In the genomic region with DNA sequence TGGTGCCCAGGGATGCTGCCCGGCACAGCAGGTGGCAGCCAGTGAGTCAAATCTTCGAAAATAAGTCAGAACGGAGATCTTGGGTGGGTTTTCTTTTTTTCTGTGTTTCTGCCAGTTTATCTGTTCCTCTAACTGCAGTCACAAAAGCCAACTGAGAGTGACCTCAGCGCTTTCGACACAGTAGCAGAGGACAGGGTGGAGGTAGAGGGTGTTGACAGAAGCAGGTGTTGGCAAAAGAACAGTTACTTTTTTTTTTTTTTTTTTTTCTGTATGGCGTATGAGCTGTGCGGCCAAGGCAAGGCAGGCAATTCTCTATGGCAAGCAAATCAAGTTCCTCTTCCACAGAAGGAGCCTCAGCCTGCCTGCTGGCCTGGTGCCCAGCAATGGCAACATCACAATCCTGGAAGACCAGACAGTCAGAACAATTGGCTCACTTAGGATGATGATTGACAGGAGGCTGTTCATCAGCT, we compare ENCODE assay signal across 10 mouse cellular contexts.
DNase-seq lines count a peak whose midpoint lies in the region; ATAC-seq lines count a peak whose summit lies in the region.
"Had no signal": no experiment of that assay in that cellular context is flagged by ENCODE, and none has a peak within 500 bp of the region (broad histone marks: within the 10 kb centered on the region; RNA-seq: fewer than 3 reads in every experiment).

No protein-coding gene starts in this region.

- no peak overlapping the region for H3K9ac ChIP-seq in hindbrain, embryonic 16.5 days (ENCODE audit: low read depth, low read length)
- H3K9ac ChIP-seq in intestine, embryonic 16.5 days (ENCODE audit: low read depth, low read length) = no peak overlapping the region

- 45% methylated on average over 7 of the region's 7 CpGs for WGBS in hindbrain, embryonic 16.5 days
- 75% methylated on average over 7 of the region's 7 CpGs for WGBS in hindbrain, embryonic 10.5 days
- 66% methylated on average over 7 of the region's 7 CpGs for WGBS in intestine, embryonic 16.5 days

- peaks cover 12% of the 10 kb centered on the region for H3K27me3 ChIP-seq in hindbrain, embryonic 16.5 days (replicated peaks; ENCODE audit: control insufficient read depth, insufficient read depth, low read length)
- peaks cover 61% of the 10 kb centered on the region for H3K27me3 ChIP-seq in hindbrain, embryonic 10.5 days (ENCODE audit: insufficient read depth, poor library complexity, severe bottlenecking)
- H3K27me3 ChIP-seq in intestine, embryonic 16.5 days (replicated peaks; ENCODE audit: control insufficient read depth, insufficient read depth, low read length) = peaks cover 43% of the 10 kb centered on the region

- ATAC-seq in hindbrain, embryonic 16.5 days = peak; percentile 28; the same call in 1 of the 2 replicates
- no peak for ATAC-seq in intestine, embryonic 16.5 days
- ATAC-seq: intestine, postnatal 0 days had no signal

- no peaks in the 10 kb centered on the region for H3K9me3 ChIP-seq in hindbrain, embryonic 16.5 days (ENCODE audit: control insufficient read depth, low read length)
- H3K9me3 ChIP-seq in hindbrain, embryonic 10.5 days = no peaks in the 10 kb centered on the region
- H3K9me3 ChIP-seq in intestine, embryonic 16.5 days (ENCODE audit: control insufficient read depth, low read length) = no peaks in the 10 kb centered on the region

- H3K4me1 ChIP-seq in hindbrain, embryonic 16.5 days (ENCODE audit: control insufficient read depth, insufficient read depth, low read depth, low read length) = peaks cover 15% of the 10 kb centered on the region
- H3K4me1 ChIP-seq in hindbrain, embryonic 10.5 days (replicated peaks) = peaks cover 32% of the 10 kb centered on the region
- H3K4me1 ChIP-seq in intestine, embryonic 16.5 days (ENCODE audit: control insufficient read depth, insufficient read depth, low read length) = peaks cover 4% of the 10 kb centered on the region; the same call in 1 of the 2 replicates

- H3K36me3 ChIP-seq in hindbrain, embryonic 16.5 days (ENCODE audit: control insufficient read depth, insufficient read depth, low read length) = no peaks in the 10 kb centered on the region
- no peaks in the 10 kb centered on the region for H3K36me3 ChIP-seq in hindbrain, embryonic 10.5 days
- no peaks in the 10 kb centered on the region for H3K36me3 ChIP-seq in intestine, embryonic 16.5 days (ENCODE audit: control insufficient read depth, insufficient read depth, low read length)

- H3K4me2 ChIP-seq in hindbrain, embryonic 16.5 days (ENCODE audit: low read length) = no peak overlapping the region
- H3K4me2 ChIP-seq in intestine, embryonic 16.5 days (ENCODE audit: low read depth, low read length) = no peak overlapping the region

- peak; percentile 85 to 87 for DNase-seq in cerebellum, postnatal 14 days
- DNase-seq in cerebellum, adult 8-10 months = no peak
- no peak for DNase-seq in hindbrain, embryonic 10.5 days (ENCODE audit: low spot score)
- DNase-seq in thymus, postnatal 0 days (ENCODE audit: low spot score) = peak; percentile 8
- DNase-seq in thymus, postnatal 4 days = no peak
- DNase-seq in kidney, adult 18-20 months = no peak

- H3K4me3 ChIP-seq in hindbrain, embryonic 16.5 days (ENCODE audit: low read length) = no peak overlapping the region
- H3K4me3 ChIP-seq in hindbrain, embryonic 10.5 days = no peak overlapping the region
- H3K4me3 ChIP-seq in intestine, embryonic 16.5 days (ENCODE audit: low read length) = no peak overlapping the region
- H3K4me3 ChIP-seq: myocyte had no signal

- no peak overlapping the region for H3K27ac ChIP-seq in hindbrain, embryonic 16.5 days (ENCODE audit: low read depth, low read length)
- no peak overlapping the region for H3K27ac ChIP-seq in hindbrain, embryonic 10.5 days
- H3K27ac ChIP-seq in intestine, embryonic 16.5 days (ENCODE audit: low read length) = no peak overlapping the region

Comparison
In these comparisons a context has a peak if more than half of its experiments do, and no peak if none do; other contexts are left out.
1. DNase-seq: peak in cerebellum, postnatal 14 days (2 of 2) and thymus, postnatal 0 days (single experiment); none in cerebellum, adult 8-10 months (single experiment), hindbrain, embryonic 10.5 days (single experiment), thymus, postnatal 4 days (single experiment) and kidney, adult 18-20 months (single experiment).